Comparison of ENCODE assay signal across 27 mouse cellular contexts in the genomic region with DNA sequence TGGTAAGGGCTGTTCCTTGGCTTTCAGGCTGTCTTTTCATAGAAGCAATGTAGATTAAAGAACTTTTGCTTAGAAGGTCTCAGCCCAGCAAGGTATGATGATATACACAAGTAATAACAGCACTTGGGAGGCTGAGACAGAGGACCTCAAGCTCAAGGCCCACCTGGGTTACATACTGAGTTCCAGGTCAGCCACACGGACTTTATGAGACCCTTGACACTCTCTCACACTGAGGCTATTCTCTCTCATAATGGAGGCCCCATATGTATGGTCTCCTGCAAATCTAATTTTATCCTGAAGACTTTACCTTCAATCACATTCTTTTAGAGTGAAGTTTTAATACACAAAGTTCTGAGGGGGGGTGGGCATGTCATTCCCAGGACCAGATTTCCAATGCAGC.
A peak's percentile ranks its signal among the peaks of the same experiment; 100 is the strongest.
DNase-seq lines count a peak whose midpoint lies in the region; ATAC-seq lines count a peak whose summit lies in the region.
"Had no signal": no experiment of that assay in that cellular context is flagged by ENCODE, and none has a peak within 500 bp of the region (broad histone marks: within the 10 kb centered on the region; RNA-seq: fewer than 3 reads in every experiment).

No protein-coding gene starts in this region.

- no peak for DNase-seq in kidney, postnatal 14 days
- no peak for DNase-seq in neural tube, embryonic 10.5 days (ENCODE audit: extremely low spot score, low spot score)
- no peak for DNase-seq in spleen, postnatal 4 days (ENCODE audit: low spot score in 2 of 2)
- DNase-seq: adrenal gland, adult 2 months; adrenal gland, postnatal 14 days; cerebellum, adult 11 months; cerebellum, adult 2 months; cerebellum, adult 9-11 months; cerebellum, postnatal 36 days; embryo, embryonic 11 days; gastrocnemius, postnatal 25 days; heart, adult 18-20 months; heart, postnatal 10 days; heart, postnatal 36 days had no signal

- H3K4me3 ChIP-seq in kidney, embryonic 16.5 days (ENCODE audit: low read length): no peak overlapping the region
- H3K4me3 ChIP-seq in neural tube, embryonic 13.5 days: no peak overlapping the region
- no peak overlapping the region for H3K4me3 ChIP-seq in limb, embryonic 13.5 days
- H3K4me3 ChIP-seq: embryonic facial prominence, embryonic 10.5 days; embryonic facial prominence, embryonic 13.5 days; erythroblast, embryonic 14.5 days; forebrain, embryonic 12.5 days; forebrain, embryonic 15.5 days; heart, embryonic 12.5 days; heart, embryonic 15.5 days; hindbrain, embryonic 10.5 days had no signal

- no peaks in the 10 kb centered on the region for H3K36me3 ChIP-seq in kidney, embryonic 16.5 days (ENCODE audit: insufficient read depth, low read length)
- no peaks in the 10 kb centered on the region for H3K36me3 ChIP-seq in neural tube, embryonic 13.5 days
- H3K36me3 ChIP-seq in limb, embryonic 13.5 days: 0 out of 2 replicates have a peak, but pooled peaks cover 3% of the 10 kb centered on the region
- H3K36me3 ChIP-seq: embryonic facial prominence, embryonic 10.5 days; embryonic facial prominence, embryonic 13.5 days; forebrain, embryonic 12.5 days; forebrain, embryonic 15.5 days; heart, embryonic 12.5 days; heart, embryonic 15.5 days; hindbrain, embryonic 10.5 days had no signal

- H3K4me2 ChIP-seq in kidney, embryonic 16.5 days (replicated peaks; ENCODE audit: low read depth, low read length): no peak overlapping the region
- H3K4me2 ChIP-seq in neural tube, embryonic 13.5 days: no peak overlapping the region
- no peak overlapping the region for H3K4me2 ChIP-seq in limb, embryonic 13.5 days (replicated peaks)
- H3K4me2 ChIP-seq: embryonic facial prominence, embryonic 13.5 days; forebrain, embryonic 12.5 days; forebrain, embryonic 15.5 days; heart, embryonic 12.5 days; heart, embryonic 15.5 days; hindbrain, embryonic 14.5 days had no signal

- H3K27me3 ChIP-seq in kidney, embryonic 16.5 days (ENCODE audit: insufficient read depth, low read length): no peaks in the 10 kb centered on the region
- no peaks in the 10 kb centered on the region for H3K27me3 ChIP-seq in neural tube, embryonic 13.5 days
- H3K27me3 ChIP-seq in limb, embryonic 13.5 days: no peaks in the 10 kb centered on the region
- H3K27me3 ChIP-seq: embryonic facial prominence, embryonic 13.5 days; forebrain, embryonic 12.5 days; forebrain, embryonic 15.5 days; heart, embryonic 12.5 days; heart, embryonic 15.5 days had no signal

- WGBS in kidney, embryonic 16.5 days: 52% methylated on average over 1 of the region's 1 CpGs
- WGBS in neural tube, embryonic 13.5 days: 27% methylated on average over 1 of the region's 1 CpGs
- 23% methylated on average over 1 of the region's 1 CpGs for WGBS in limb, embryonic 13.5 days

- 0 out of 2 replicates have a peak overlapping the region, but pooled peaks have one; percentile 25 for H3K27ac ChIP-seq in kidney, embryonic 16.5 days (ENCODE audit: low read length)
- peak overlapping the region; percentile 46 for H3K27ac ChIP-seq in neural tube, embryonic 13.5 days (replicated peaks)
- H3K27ac ChIP-seq in limb, embryonic 13.5 days: peak overlapping the region; percentile 67
- H3K27ac ChIP-seq: embryonic facial prominence, embryonic 10.5 days; embryonic facial prominence, embryonic 13.5 days; forebrain, embryonic 12.5 days; forebrain, embryonic 15.5 days; heart, embryonic 15.5 days; hindbrain, embryonic 10.5 days; hindbrain, embryonic 14.5 days had no signal

- no peaks in the 10 kb centered on the region for H3K4me1 ChIP-seq in kidney, embryonic 16.5 days (ENCODE audit: insufficient read depth, low read length)
- peaks cover 26% of the 10 kb centered on the region for H3K4me1 ChIP-seq in neural tube, embryonic 13.5 days (replicated peaks)
- peaks cover 18% of the 10 kb centered on the region for H3K4me1 ChIP-seq in limb, embryonic 13.5 days
- H3K4me1 ChIP-seq: heart, embryonic 12.5 days; heart, embryonic 15.5 days had no signal

- peaks cover 5% of the 10 kb centered on the region; the same call in 1 of the 2 replicates for H3K9me3 ChIP-seq in kidney, embryonic 16.5 days (ENCODE audit: low read length)
- peaks cover 2% of the 10 kb centered on the region; the same call in 1 of the 2 replicates for H3K9me3 ChIP-seq in neural tube, embryonic 13.5 days
- peaks cover 4% of the 10 kb centered on the region for H3K9me3 ChIP-seq in limb, embryonic 13.5 days
- H3K9me3 ChIP-seq: embryonic facial prominence, embryonic 13.5 days; forebrain, embryonic 12.5 days; heart, embryonic 15.5 days had no signal

- ATAC-seq in kidney, embryonic 16.5 days (ENCODE audit: low FRiP score, low TSS enrichment): no peak
- 0 out of 2 replicates have a peak, but pooled peaks have one; percentile 34 for ATAC-seq in neural tube, embryonic 13.5 days (ENCODE audit: low read depth)
- peak; percentile 85 for ATAC-seq in limb, embryonic 13.5 days (ENCODE audit: low FRiP score, low read depth)
- ATAC-seq: CD4-positive, CD25-positive, alpha-beta regulatory T cell, adult 4 months had no signal

- no peak overlapping the region for H3K9ac ChIP-seq in kidney, embryonic 16.5 days (replicated peaks; ENCODE audit: low read length)
- H3K9ac ChIP-seq in neural tube, embryonic 13.5 days: no peak overlapping the region
- no peak overlapping the region for H3K9ac ChIP-seq in limb, embryonic 13.5 days
- H3K9ac ChIP-seq: embryonic facial prominence, embryonic 13.5 days; forebrain, embryonic 12.5 days; forebrain, embryonic 15.5 days; heart, embryonic 12.5 days; heart, embryonic 15.5 days; hindbrain, embryonic 14.5 days had no signal
